Mouse (Mus musculus) G1E (cell line): ENCODE measurements around the gene Hoxb7.

ENCODE experiments used
- CTCF ChIP-seq: IDR thresholded peaks from 2 replicates; pipeline ENCODE4 v1.5.1; 2012; ENCODE audit warnings: low read depth, low read length, inconsistent platforms, mixed read lengths
- GATA1 ChIP-seq: IDR thresholded peaks from 2 replicates; pipeline ENCODE4 v1.6.1; 2012; ENCODE audit warnings: borderline replicate concordance, low read length, inconsistent platforms, mixed read lengths
- POLR2AphosphoS5 ChIP-seq: IDR thresholded peaks from 2 replicates; pipeline ENCODE4 v1.6.1; 2012; ENCODE audit warnings: low read depth, low read length, inconsistent platforms; ENCODE audit not compliant: insufficient replicate concordance
- TAL1 ChIP-seq: conservative IDR thresholded peaks from 2 replicates; pipeline ENCODE4 v1.6.1; 2012; ENCODE audit warnings: low read depth, low read length, inconsistent platforms, mixed read lengths

GRCm38 (mm10) chr11:96294245-96295091, 8.0 kb downstream of the Hoxb7 start:
- TF ChIP-seq CTCF (peak; percentile 40), TAL1 (no peak), GATA1 (no peak), POLR2AphosphoS5 (no peak)
